Mouse (Mus musculus) CH12F3 (cell line): Measurements from ENCODE around the gene Il1r1.

Experiments
- in situ Hi-C: fragments of 300-500 bp; cut with MboI; formaldehyde crosslinking; loops from 2 replicates; pipeline ENCODE4 v1.14.3; 2020; ENCODE audit warnings: low sequenced_read_pairs

The Il1r1 gene

GRCm38 (mm10) chr1:40230336-40230735, 5.5 kb downstream of the Il1r1 start:
- in situ Hi-C loops = no loop called here

- in situ Hi-C loops = no loop called here
Measured at GRCm38 (mm10) chr1:40231116-40231515, 6.2 kb downstream of the Il1r1 start.

GRCm38 (mm10) chr1:40233217-40233616, 8.3 kb downstream of the Il1r1 start:
- in situ Hi-C loops = no loop called here

- in situ Hi-C loops = no loop called here
Measured at GRCm38 (mm10) chr1:40233621-40234020, 8.7 kb downstream of the Il1r1 start.

- in situ Hi-C loops = no loop called here
Measured at GRCm38 (mm10) chr1:40235597-40236249, 10.8 kb downstream of the Il1r1 start.

- in situ Hi-C loops = no loop called here
Measured at GRCm38 (mm10) chr1:40236694-40237093, 11.8 kb downstream of the Il1r1 start.

GRCm38 (mm10) chr1:40237094-40237493, 12.2 kb downstream of the Il1r1 start:
- in situ Hi-C loops = no loop called here

GRCm38 (mm10) chr1:40240353-40241092, 15.6 kb downstream of the Il1r1 start:
- in situ Hi-C loops = no loop called here

GRCm38 (mm10) chr1:40242717-40243116, 17.8 kb downstream of the Il1r1 start:
- in situ Hi-C loops = no loop called here

- in situ Hi-C loops = no loop called here
Measured at GRCm38 (mm10) chr1:40243561-40243998, 18.7 kb downstream of the Il1r1 start.

- in situ Hi-C loops = no loop called here
Measured at GRCm38 (mm10) chr1:40250425-40250824, 25.5 kb downstream of the Il1r1 start.

GRCm38 (mm10) chr1:40252507-40252906, 27.6 kb downstream of the Il1r1 start:
- in situ Hi-C loops = no loop called here

- in situ Hi-C loops = no loop called here
Measured at GRCm38 (mm10) chr1:40253940-40254339, 29.1 kb downstream of the Il1r1 start.

GRCm38 (mm10) chr1:40254347-40255057, 29.6 kb downstream of the Il1r1 start:
- in situ Hi-C loops = no loop called here

GRCm38 (mm10) chr1:40262441-40263121, 37.7 kb downstream of the Il1r1 start:
- in situ Hi-C loops = no loop called here

- in situ Hi-C loops = no loop called here
Measured at GRCm38 (mm10) chr1:40263122-40263498, 38.2 kb downstream of the Il1r1 start.

GRCm38 (mm10) chr1:40263679-40264078, 38.8 kb downstream of the Il1r1 start:
- in situ Hi-C loops = no loop called here

GRCm38 (mm10) chr1:40265301-40265835, 40.5 kb downstream of the Il1r1 start:
- in situ Hi-C loops = no loop called here

- in situ Hi-C loops = no loop called here
Measured at GRCm38 (mm10) chr1:40266431-40267260, 41.8 kb downstream of the Il1r1 start.

GRCm38 (mm10) chr1:40267846-40268245, 43.0 kb downstream of the Il1r1 start:
- in situ Hi-C loops = no loop called here
